Mouse (Mus musculus) limb, embryonic 10.5 days (tissue): ENCODE results near the gene Ebi3. TPM values are rescaled to one million over a fixed set of nuclear protein-coding genes. Genes with fewer than 3 reads are reported as not detected.

Source experiments
- DNase-seq: peaks from one replicate; pipeline ENCODE4 v3.0.0-alpha.2; 2017; ENCODE audit warnings: low spot score
- H3K27ac ChIP-seq: fragments of 300-500 bp; sonication (generic); 2 replicates; pipeline ENCODE4 v1.5.1; 2016; ENCODE audit warnings: mild to moderate bottlenecking
- H3K27me3 ChIP-seq: fragments of 300-500 bp; sonication (generic); 2 replicates; pipeline ENCODE4 v1.6.1; 2016; ENCODE audit warnings: low read depth, mild to moderate bottlenecking; ENCODE audit not compliant: poor library complexity, severe bottlenecking
- H3K36me3 ChIP-seq: fragments of 300-500 bp; sonication (generic); 2 replicates; pipeline ENCODE4 v1.6.1; 2016; ENCODE audit warnings: mild to moderate bottlenecking, moderate library complexity
- H3K4me1 ChIP-seq: fragments of 300-500 bp; sonication (generic); 2 replicates; pipeline ENCODE4 v1.6.1; 2016
- H3K4me3 ChIP-seq: fragments of 300-500 bp; sonication (generic); 2 replicates; pipeline ENCODE4 v1.5.1; 2016; ENCODE audit warnings: mild to moderate bottlenecking, moderate library complexity
- H3K9me3 ChIP-seq: fragments of 300-500 bp; sonication (generic); replicated peaks from 2 replicates; pipeline ENCODE4 v1.6.1; 2016; ENCODE audit warnings: mild to moderate bottlenecking
- WGBS: fragments of 180-500 bp; shearing (Covaris S2); methylation state at CpG from one replicate; pipeline ENCODE4 v1.1.7; 2016; 5-methylcytosine and 5-hydroxymethylcytosine counted together
- polyA plus RNA-seq: library from polyadenylated mRNA; unstranded; fragments of >200 nt; fragmentation: Nextera tagmentation; extraction: Ambion mirVana; gene quantifications from 2 replicates; pipeline ENCODE4 v1.2.1, GENCODE M21; 2016

Ebi3 gene
- polyA plus RNA-seq, 1 experiment from 2014 or later = 1.1 TPM

DNA sequence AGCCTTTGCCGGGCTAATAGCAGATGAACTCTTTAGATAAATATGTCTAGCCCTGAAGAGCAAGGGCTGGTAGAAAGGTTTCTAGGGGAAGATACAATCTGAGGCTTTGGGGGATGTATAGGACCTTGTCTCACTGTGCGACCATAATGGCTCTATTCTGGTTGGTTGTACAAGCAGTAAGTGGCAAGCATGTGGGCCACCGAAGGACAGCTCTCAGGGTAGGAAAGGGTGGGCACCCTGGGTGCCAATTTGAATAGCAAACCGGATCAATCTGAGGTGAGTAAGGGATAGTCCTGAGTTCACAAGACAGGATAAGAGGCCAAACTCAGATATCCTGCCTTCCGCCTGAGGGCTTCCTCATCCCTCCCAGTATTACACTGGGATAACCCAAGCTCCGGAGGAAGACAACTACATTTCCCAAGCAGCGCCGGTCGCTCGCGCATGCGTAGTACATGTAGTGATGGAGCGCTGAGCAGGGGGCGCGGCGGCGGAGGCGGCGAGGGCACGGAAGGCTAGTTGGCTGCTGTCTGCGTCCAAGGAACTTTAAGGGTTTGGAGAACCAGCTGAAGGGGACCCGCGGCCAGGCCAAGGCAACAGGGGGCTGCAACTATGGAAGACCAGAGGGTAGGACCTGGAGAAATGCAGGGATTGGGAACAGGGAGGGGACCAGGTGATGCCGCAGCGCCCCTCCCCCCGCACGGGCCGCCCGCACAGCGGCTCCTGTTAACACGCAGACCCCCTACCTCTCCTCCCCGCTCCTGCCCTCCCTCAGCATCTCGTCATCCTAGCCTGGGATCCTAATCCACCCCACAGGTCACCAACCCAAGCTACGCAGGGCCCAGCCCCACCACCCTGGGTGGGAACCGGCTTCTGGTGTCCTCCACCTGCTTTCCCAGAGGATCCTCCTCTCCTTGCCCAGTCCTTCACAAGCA lies 33.9 kb downstream of the Ebi3 start, which contains the start of gene Fsd1:
Gene Fsd1, plus strand, starts transcription at position 480 of the 932 bp plus-strand sequence.
- H3K27ac ChIP-seq = peak within 1 kb of the TSS; percentile 79
- peak within 1 kb of the TSS; percentile 75 for H3K4me3 ChIP-seq
- H3K36me3 ChIP-seq = 0 out of 2 replicates have a peak, but pooled peaks cover 4% of the 10 kb centered on the region
- 11% methylated on average over 35 of the region's 35 CpGs for WGBS
- H3K27me3 ChIP-seq = 0 out of 2 replicates have a peak, but pooled peaks cover 2% of the 10 kb centered on the region
- H3K9me3 ChIP-seq = no peaks in the 10 kb centered on the region
- peak; percentile 85 for DNase-seq
- H3K4me1 ChIP-seq = peaks cover 12% of the 10 kb centered on the region

DNA sequence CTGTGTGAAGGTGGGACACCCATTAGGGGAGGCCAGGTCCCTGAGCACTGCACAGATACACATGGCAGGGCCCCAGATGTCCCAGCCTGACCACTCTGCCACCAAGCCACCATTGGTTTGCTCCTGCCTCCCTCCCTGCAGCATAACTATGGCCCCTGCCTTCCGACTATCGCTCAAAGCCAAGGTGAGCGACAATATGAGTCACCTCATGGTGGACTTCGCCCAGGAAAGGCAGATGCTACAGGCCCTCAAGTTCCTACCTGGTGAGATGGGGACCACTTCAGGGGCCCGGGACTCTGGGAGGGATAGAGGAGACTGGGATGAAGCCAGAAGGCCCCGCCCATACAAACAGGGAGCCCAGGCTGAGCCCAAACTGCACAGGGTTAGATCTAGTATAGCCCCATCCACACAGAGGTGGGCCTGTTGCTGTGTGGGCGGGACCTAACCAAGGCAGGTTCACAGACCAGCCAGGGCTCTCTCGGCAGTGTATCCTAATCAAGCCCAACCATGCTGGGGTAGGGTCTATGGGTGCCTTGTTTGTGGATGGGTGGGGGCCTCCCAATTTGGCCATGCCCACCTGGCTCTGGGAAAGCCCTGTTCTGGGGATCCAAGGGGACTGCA lies 37.9 kb downstream of the Ebi3 start:
- H3K27ac ChIP-seq = no peak overlapping the region
- H3K9me3 ChIP-seq = no peaks in the 10 kb centered on the region
- no peak overlapping the region for H3K4me3 ChIP-seq
- H3K4me1 ChIP-seq = peaks cover 12% of the 10 kb centered on the region
- DNase-seq = no peak
- 0 out of 2 replicates have a peak, but pooled peaks cover 2% of the 10 kb centered on the region for H3K27me3 ChIP-seq
- 79% methylated on average over 8 of the region's 8 CpGs for WGBS
- H3K36me3 ChIP-seq = peaks cover 20% of the 10 kb centered on the region

DNA sequence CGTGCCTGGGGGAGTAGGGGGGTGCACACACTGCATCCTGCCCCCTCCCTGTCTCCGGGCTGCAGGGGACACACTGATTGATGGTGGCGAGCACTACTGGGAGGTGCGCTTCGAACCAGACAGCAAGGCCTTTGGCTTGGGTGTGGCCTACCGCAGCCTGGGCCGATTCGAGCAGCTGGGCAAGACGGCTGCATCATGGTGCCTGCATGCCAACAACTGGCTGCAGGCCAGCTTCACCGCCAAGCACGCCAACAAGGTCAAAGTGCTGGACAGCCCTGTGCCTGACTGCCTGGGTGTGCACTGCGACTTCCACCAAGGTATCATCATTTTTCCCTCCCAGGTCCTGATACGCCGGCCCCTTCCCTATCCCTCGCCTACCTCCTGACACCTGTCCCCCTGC lies 43.6 kb downstream of the Ebi3 start:
- Histone ChIP-seq H3K4me1 (peaks cover 11% of the 10 kb centered on the region), H3K36me3 (peaks cover 33% of the 10 kb centered on the region), H3K9me3 (no peaks in the 10 kb centered on the region), H3K27ac (no peak overlapping the region), H3K27me3 (peaks cover 22% of the 10 kb centered on the region), H3K4me3 (no peak overlapping the region)
- no peak for DNase-seq
- 92% methylated on average over 15 of the region's 15 CpGs for WGBS

DNA sequence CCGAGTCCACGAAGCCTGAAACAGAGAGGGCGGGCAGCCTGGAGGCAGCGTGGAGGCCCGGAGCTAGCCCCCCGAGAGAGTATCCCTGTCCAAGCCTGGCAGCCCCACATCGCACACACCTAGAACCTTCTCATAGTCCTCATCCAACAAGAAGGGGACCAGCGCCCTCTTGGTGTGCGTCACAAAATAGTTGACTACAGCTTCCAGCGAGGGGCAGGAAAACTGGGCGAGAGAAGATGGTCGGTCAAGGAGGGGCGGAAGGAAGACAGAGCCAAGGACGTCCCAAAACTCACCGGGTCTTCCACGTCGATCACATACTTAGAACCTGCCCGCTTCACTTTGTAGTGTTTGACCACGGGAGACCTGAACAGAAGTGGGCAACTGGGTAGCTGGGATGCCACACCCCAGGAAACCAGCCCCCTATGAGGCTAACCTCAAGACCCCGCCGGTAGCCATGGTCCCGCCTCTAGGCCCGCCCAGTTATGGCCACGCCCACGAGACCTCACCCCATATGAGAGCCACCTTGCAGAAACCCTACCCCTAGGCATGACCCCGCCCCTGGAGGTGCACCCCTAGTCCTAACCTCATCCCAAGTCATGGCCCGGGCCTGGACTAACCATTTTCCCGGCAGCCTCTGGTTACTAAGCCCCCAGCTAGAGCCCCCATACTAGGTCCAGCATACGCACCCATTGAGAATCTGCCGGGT lies 47.5 kb downstream of the Ebi3 start:
- WGBS = 7% methylated on average over 30 of the region's 30 CpGs
- Histone ChIP-seq H3K4me1 (peaks cover 11% of the 10 kb centered on the region), H3K27ac (no peak overlapping the region; the same call in 1 of the 2 replicates), H3K36me3 (peaks cover 22% of the 10 kb centered on the region), H3K27me3 (peaks cover 55% of the 10 kb centered on the region), H3K4me3 (peak overlapping the region; percentile 43), H3K9me3 (no peaks in the 10 kb centered on the region)
- DNase-seq = no peak

DNA sequence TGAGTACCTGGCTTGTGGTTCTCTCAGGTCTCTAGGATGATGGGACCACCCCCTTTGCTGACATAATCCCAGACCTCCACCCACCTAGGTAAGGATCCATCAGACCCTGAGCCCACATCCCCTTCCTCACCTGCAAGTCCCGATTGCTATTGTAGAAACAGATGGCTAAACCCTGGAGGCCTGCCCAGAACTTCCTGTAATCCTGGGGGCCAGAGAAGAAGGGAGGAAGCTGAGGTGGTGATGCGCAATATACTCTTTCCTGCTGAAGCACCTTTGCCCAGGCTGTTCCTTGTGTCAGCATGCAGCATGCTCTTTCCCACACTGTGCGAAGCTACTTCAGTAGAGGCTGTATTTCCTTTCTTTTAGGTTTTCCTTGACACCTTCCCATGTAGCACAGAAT lies 50.6 kb downstream of the Ebi3 start:
- Histone ChIP-seq H3K36me3 (no peaks in the 10 kb centered on the region), H3K4me1 (peaks cover 25% of the 10 kb centered on the region), H3K27ac (no peak overlapping the region), H3K27me3 (peaks cover 62% of the 10 kb centered on the region), H3K4me3 (no peak overlapping the region), H3K9me3 (no peaks in the 10 kb centered on the region)
- 89% methylated on average over 3 of the region's 3 CpGs for WGBS
- no peak for DNase-seq

DNA sequence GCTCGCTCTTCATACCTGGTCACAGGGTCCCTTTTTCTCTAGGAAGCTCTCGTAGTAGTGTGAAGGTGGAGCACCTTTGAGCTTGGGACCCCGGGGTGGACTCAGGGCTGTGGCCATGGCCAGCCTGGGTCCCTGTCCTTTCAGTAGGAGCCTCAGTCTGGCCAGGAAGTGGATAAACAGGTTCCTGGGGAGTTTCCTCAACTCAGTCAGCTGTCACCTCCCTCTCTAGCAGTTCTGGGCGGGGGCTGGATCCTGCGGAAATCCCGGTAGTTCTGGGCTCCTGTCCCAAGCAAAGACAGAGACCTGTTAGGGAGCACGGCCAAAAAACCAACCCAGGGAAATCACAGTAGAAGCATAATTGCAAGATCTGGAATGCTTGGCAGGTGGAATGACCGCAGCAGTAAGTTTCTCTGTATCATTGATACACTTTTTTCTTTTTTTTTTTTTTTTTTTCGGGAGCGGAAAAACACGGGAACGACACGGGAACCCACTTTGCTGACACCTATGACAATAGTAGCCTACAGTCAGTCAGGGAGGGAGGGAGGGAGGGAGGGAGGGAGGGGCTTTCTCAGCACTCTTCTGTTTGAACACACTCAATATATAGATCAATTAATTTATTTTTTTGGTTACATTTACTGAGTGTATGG lies 53.1 kb downstream of the Ebi3 start, which contains the start of the genes Stap2 and Mpnd:
Gene Stap2, minus strand, starts transcription at position 170 of the 647 bp plus-strand sequence.
Gene Mpnd, plus strand, starts transcription at position 297 of the 647 bp plus-strand sequence.
- Histone ChIP-seq H3K27me3 (peaks cover 45% of the 10 kb centered on the region), H3K9me3 (no peaks in the 10 kb centered on the region), H3K36me3 (0 out of 2 replicates have a peak, but pooled peaks cover 4% of the 10 kb centered on the region), H3K27ac (0 out of 2 replicates have a peak within 1 kb of the TSS, but pooled peaks have one; percentile 39), H3K4me3 (no peak within 1 kb of the TSS), H3K4me1 (peaks cover 35% of the 10 kb centered on the region)
- whole genome bisulfite sequencing = 39% methylated on average over 13 of the region's 13 CpGs
- peak; percentile 73 for DNase-seq

Other genes starting within 250 kb of the Ebi3 start
- 9.5 and 11.5 TPM in 2 replicates for gene Pot1b, start 240.0 kb upstream of the Ebi3 start, polyA plus RNA-seq
- 0.05 and 0.14 TPM in 2 replicates for gene Adgre4, start 202.7 kb upstream of the Ebi3 start, polyA plus RNA-seq
- gene Zfp119a, start 73.7 kb upstream of the Ebi3 start, polyA plus RNA-seq = 7.3 and 9.5 TPM in 2 replicates
- 13.2 and 15.5 TPM in 2 replicates for gene Zfp959, start 60.5 kb upstream of the Ebi3 start, polyA plus RNA-seq
- 3.9 and 5.0 TPM in 2 replicates for gene Zfp119b, start 3.1 kb upstream of the Ebi3 start, polyA plus RNA-seq
- 27.7 and 28.5 TPM in 2 replicates for gene Yju2, start 6.5 kb downstream of the Ebi3 start, polyA plus RNA-seq
- 23.6 and 39.7 TPM in 2 replicates for gene Shd, start 17.8 kb downstream of the Ebi3 start, polyA plus RNA-seq
- 44.0 and 56.6 TPM in 2 replicates for gene Fsd1, start 33.9 kb downstream of the Ebi3 start, polyA plus RNA-seq
- gene Stap2, start 52.9 kb downstream of the Ebi3 start, polyA plus RNA-seq = 6.4 and 7.3 TPM in 2 replicates
- gene Mpnd, start 53.1 kb downstream of the Ebi3 start, polyA plus RNA-seq = 115 and 130 TPM in 2 replicates
- gene Sh3gl1, start 84.0 kb downstream of the Ebi3 start, polyA plus RNA-seq = 181 and 187 TPM in 2 replicates
- 54.7 and 60.2 TPM in 2 replicates for gene Chaf1a, start 87.8 kb downstream of the Ebi3 start, polyA plus RNA-seq
- gene Ubxn6, start 122.4 kb downstream of the Ebi3 start, polyA plus RNA-seq = 33.3 and 40.3 TPM in 2 replicates
- 205 and 213 TPM in 2 replicates for gene Hdgfl2, start 127.0 kb downstream of the Ebi3 start, polyA plus RNA-seq
- gene Plin4, start 157.2 kb downstream of the Ebi3 start, polyA plus RNA-seq = 0.08 and 0.10 TPM in 2 replicates
- 0.21 and 0.36 TPM in 2 replicates for gene Plin5, start 165.0 kb downstream of the Ebi3 start, polyA plus RNA-seq
- gene Lrg1, start 169.4 kb downstream of the Ebi3 start, polyA plus RNA-seq = 0.23 TPM in 1 of 2 replicates, not detected in the other
- 0.88 and 1.0 TPM in 2 replicates for gene Sema6b, start 187.7 kb downstream of the Ebi3 start, polyA plus RNA-seq
- gene Tnfaip8l1, start 209.8 kb downstream of the Ebi3 start, polyA plus RNA-seq = 6.1 and 10.6 TPM in 2 replicates
- 78.0 and 80.7 TPM in 2 replicates for gene Mydgf, start 231.3 kb downstream of the Ebi3 start, polyA plus RNA-seq